Mouse (Mus musculus) brown adipose tissue, adult 24 weeks (tissue): ENCODE measurements around the gene Mafb. TPM values are rescaled to one million over a fixed set of nuclear protein-coding genes. Genes with fewer than 3 reads are reported as not detected.

Experiments used
- H3K27ac ChIP-seq: fragments of 200-500 bp; replicated peaks from 2 replicates; pipeline ENCODE4 v1.5.1; 2012; ENCODE audit warnings: low read depth, mild to moderate bottlenecking, low read length
- H3K4me1 ChIP-seq: fragments of 200-500 bp; 2 replicates; pipeline ENCODE4 v1.6.1; 2012; ENCODE audit warnings: low read length, mixed read lengths; ENCODE audit not compliant: control insufficient read depth, insufficient read depth, insufficient read length
- H3K4me3 ChIP-seq: fragments of 200-500 bp; 2 replicates; pipeline ENCODE4 v1.5.1; 2012; ENCODE audit warnings: low read depth, mild to moderate bottlenecking, low read length, moderate library complexity; ENCODE audit not compliant: insufficient read depth
- polyA plus RNA-seq: library from polyadenylated mRNA; stranded (reverse); fragments of >200 nt; gene quantifications from 2 replicates; pipeline ENCODE4 v1.2.4, GENCODE M21; 2012; ENCODE audit not compliant: missing spikeins, insufficient read depth, insufficient read length

Mafb gene
- polyA plus RNA-seq, 1 experiment = 9.8 TPM

GRCm38 (mm10) chr2:160325105-160325644, 41.7 kb downstream of the Mafb start:
- Histone ChIP-seq H3K4me3 (no peak overlapping the region), H3K27ac (no peak overlapping the region), H3K4me1 (peaks cover 3% of the 10 kb centered on the region; the same call in 1 of the 2 replicates)

GRCm38 (mm10) chr2:160321829-160322228, 45.0 kb downstream of the Mafb start:
- H3K27ac ChIP-seq = no peak overlapping the region
- H3K4me3 ChIP-seq = no peak overlapping the region
- H3K4me1 ChIP-seq = no peaks in the 10 kb centered on the region

- no peaks in the 10 kb centered on the region; the same call in 1 of the 2 replicates for H3K4me1 ChIP-seq
- no peak overlapping the region for H3K27ac ChIP-seq
These were observed 48.6 kb downstream of the Mafb start for GRCm38 (mm10) chr2:160318255-160318654.

More at GRCm38 (mm10) chr2:160318255-160318654, 48.6 kb downstream of the Mafb start:
- no peak overlapping the region for H3K4me3 ChIP-seq

Other genes with a start within 250 kb of the Mafb start
- gene Gm826, start 32.9 kb downstream of the Mafb start, polyA plus RNA-seq = 2.1 TPM in 1 of 2 replicates, not detected in the other